Mouse (Mus musculus) heart, postnatal 4 days (tissue): ENCODE measurements around the gene Hnrnpul2. TPM values are rescaled to one million over a fixed set of nuclear protein-coding genes. Genes with fewer than 3 reads are reported as not detected.
A peak's percentile ranks its signal among the peaks of the same experiment; 100 is the strongest.
"Not testable (repeated sequence)": the region's sequence is repeated elsewhere in the genome, so short reads cannot be mapped to it uniquely, and the experiment has no call there.

Experiments
- DNase-seq: peaks from one replicate; pipeline ENCODE4 v3.0.0; 2021
- total RNA-seq, 2 experiments: library from RNA; stranded (reverse); gene quantifications; 2 replicates each; pipeline ENCODE4 v1.2.3; 2021

Gene Hnrnpul2
- total RNA-seq, 2 experiments from 2014 or later = 53.5 to 56.0 TPM

DNA sequence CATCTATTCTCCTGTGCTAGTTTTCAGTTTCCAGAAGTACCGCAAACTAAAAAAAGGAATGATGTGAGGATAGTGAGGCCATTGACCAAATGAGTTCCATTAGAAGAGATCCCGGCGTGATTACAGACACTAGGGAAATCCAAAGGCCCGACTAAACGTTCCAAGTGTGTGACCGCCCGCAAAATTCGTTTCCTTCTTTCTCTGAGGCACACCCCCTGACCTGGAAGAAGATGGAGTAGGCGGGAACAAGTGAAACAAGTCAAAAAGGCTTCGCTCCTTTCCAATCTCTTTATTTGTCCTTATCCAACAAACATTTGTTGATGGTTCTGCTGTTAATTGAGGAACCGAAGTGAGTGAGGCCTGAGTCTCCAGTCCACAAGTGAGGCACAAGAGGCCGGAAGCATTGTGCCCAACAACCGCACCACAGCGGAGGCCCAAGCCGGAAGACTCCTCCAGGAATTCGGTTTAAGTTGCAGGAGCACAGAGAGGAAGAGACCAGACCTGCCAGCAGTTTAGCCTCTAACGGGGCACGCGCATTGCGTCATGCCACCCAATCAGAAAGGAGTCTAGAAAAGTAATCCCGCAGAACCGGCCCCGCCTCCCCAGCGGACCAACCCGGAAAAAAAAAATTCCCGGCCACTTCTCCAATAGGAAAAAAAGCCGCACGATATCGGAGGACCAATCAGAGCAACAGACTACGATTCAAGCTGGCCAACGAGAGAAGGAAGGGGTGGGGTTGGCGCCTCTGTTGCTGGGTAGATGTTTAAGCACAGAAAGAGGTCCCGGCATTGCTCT lies 812 bp upstream of the Hnrnpul2 start, which contains the start of gene Ttc9c:
Gene Ttc9c, minus strand, starts transcription at position 533 of the 795 bp plus-strand sequence.
- DNase-seq = peak; percentile 96

DNA sequence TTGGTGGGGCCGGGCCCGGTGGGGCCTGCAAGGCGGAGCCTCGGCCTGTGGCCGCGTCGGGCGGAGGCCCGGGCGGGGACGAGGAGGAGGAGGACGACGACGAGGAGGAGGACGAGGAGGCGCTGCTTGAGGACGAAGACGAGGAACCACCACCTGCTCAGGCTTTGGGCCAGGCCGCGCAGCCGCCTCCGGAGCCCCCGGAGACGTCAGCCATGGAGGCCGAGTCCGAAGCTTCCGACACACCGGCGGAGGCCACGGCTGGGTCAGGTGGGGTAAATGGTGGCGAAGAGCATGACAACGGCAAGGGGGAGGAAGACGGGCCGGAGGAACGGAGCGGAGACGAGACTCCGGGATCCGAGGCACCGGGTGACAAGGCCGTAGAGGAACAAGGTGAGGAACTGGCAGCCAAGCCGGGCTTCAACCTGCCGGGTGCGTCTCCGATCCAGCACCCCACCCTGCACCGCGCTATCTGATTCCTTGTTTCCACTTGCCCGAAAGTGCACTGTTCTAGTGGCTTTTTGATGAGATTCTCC lies 680 bp downstream of the Hnrnpul2 start:
- no peak for DNase-seq

DNA sequence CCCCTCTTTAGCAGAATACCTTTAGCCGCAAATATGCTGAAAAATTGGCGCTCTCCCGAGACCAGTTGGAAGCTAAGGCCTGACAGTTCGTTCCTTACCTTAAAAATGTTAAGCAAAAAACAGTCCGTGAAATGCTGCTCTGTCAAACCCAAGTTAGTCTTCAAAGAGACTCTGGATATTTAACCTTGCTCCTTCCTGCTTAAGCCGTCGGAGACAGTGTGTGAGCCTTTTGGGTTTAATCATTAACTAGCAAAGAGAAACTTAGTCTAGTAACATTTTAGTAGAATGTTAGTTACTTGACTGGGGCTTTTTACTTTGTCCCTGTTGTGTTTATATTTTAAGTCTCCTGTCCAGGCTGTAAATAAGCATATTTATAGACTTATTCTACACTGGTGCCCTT lies 1.3 kb downstream of the Hnrnpul2 start:
- no peak for DNase-seq

DNA sequence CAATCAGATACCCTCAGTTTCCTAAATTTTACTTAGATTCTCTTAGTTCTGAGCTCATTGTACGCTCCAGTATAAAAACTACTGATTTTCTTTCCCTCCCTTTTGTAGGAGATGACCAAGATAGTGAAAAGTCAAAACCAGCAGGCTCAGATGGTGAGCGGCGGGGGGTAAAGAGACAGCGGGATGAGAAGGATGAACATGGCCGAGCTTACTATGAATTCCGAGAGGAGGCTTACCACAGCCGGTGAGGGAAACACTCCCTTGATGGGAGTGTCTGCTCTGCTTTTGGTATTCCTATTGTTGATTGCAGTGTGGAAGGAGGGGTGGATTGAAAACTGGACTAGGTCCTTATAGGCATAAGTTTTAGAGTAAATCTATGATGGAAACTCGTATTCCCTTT lies 2.9 kb downstream of the Hnrnpul2 start:
- no peak for DNase-seq

DNA sequence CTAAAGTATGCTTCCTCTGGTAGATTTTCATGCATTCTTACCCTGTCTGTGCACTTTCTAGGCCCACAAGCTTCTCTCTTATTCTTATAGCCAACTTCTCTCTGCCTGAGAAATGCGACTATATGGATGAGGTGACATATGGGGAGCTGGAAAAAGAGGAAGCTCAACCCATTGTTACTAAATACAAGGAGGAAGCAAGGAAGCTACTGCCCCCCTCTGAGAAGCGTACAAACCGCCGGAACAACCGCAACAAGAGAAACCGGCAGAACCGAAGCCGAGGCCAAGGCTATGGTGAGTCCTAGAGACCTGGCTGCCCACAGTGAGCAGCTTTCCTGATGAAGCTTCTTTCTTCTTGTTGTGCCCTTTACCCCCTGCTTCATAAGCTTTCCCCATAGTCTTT lies 9.8 kb downstream of the Hnrnpul2 start, which contains the start of gene AC129217.1:
Gene AC129217.1, plus strand, starts transcription at position 114 of the 400 bp plus-strand sequence.
- no peak for DNase-seq

DNA sequence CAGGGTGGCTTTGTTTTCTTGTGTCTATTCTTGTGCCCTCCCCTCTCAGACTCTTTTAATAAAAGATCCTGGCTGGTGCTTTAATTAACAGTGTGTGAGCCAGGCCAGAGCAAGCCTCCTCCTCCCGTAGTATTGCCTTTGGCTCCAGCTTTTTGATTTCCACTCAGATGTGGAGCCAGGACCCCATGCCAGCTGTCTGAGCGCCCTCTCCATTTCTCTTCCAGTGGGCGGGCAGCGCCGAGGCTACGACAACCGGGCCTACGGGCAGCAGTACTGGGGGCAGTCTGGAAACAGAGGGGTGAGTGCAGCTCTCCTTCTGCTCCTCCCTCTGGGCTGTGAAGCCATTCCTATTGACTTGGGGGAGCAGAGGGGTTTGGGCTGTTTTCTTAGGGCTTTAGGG lies 10.9 kb downstream of the Hnrnpul2 start:
- DNase-seq = no peak

DNA sequence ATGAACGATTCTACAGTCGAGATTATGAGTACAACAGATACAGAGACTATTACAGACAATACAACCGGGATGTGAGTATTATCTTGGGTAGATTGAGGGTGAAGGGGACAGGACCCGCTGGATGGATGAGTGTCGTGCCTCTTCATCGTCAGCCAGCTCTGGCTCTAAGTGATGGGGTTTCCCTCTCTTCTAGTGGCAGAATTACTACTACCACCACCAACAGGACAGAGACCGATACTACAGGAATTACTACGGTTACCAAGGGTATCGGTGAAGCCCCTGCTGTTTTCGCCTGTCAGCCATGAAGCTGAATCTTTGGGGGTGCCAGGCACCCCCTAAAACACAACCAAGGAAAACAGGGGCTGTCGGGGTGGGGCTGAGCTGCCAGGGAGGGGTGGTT lies 11.5 kb downstream of the Hnrnpul2 start:
- DNase-seq = no peak

DNA sequence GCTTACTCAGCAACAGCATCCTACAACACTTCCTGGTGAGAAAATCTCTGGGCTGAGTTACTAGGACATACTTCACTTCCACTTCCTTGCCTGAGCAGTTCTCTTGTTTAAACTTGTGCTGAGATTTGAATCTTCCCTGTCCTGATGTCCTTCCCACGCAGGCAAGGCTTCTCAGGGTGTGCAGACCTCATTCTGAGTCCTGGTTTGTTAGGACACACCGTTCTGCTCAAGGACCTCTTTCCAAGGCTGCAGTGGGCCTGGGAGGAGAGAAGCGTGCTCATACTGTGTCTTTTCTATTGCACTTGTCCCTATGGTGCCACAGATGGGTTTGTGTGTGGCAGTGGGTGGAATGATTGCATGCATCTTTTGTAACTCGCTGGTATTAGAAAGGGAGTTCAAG lies 13.2 kb downstream of the Hnrnpul2 start:
- DNase-seq = no peak

DNA sequence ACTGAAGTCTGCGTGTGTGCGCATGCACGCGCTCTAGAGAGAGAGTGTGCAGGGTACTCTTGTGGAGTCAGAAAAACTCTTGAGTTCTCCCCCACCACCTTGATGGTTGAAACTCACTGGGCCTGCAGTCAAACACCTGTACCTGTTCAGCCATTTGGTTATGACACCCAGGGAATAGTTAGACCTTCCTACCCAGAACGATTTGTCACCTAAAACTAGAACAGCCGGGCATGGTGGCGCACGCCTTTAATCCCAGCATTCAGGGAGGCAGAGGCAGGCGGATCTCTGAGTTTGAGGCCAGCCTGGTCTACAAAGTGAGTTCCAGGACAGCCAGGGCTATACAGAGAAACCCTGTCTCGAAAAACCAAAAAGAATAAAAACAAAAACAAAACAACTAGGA lies 16.5 kb downstream of the Hnrnpul2 start:
- not testable (repeated sequence) for DNase-seq

DNA sequence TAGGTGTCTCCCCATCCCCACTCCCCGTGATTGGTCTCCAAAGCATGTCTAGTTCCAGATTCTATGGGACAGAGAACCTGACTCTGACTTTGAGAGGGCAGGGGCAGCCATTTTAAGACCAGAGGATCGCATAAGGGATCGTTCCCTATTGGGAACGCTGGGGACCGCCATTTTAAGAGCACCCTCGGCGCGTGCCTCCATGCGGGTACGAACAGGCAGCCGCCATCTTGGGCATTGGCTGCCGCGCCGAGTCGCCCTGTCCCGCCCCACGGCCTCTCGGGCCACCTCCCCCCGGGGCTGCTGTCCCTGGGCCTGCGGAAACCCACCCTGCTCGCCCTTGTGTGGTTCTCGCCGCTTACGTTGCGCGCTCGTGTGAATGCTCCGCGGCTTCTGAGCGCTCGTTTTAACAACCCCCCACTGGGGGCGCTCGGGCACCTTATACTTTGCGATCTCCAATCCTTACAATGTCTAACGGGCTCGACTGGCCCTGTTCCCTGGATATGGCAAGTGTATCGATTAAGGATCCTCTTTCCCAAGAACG lies 17.5 kb downstream of the Hnrnpul2 start, which contains the start of gene Bscl2:
Gene Bscl2, plus strand, starts transcription at position 217 of the 541 bp plus-strand sequence.
- peak; percentile 87 for DNase-seq

DNA sequence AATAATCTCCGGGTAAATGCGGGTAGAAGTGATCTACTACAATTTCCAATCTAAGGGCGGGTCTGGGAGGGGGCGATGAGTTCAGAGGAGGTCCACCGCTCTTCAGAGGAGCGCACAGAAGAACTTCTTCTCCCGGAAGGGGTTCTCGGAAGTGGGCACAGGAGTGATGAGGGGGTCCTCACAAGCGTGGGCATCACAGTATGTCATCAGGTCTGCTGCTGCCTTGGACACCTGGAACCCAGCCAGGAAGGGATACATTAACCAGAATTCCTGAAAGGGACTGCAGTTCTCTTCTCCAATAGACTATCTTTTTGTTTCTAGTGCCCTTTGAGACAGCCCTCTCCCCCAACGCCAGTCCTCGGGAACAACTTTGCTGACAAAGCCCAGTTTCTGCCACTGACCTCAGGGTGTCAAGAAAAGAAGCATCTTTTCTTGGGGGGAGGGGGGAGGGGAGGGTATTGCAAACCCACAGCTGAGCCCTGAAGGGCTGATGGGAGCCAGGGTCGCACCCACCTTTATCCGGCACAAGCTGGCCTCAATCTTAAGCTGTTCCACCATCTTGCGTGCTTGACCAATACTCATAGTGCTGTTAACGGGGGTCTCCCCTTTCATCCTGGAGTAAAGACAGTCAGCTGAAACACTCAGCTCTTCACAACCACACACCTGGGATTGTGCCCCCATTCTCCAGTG lies 18.4 kb downstream of the Hnrnpul2 start:
- peak; percentile 55 for DNase-seq

DNA sequence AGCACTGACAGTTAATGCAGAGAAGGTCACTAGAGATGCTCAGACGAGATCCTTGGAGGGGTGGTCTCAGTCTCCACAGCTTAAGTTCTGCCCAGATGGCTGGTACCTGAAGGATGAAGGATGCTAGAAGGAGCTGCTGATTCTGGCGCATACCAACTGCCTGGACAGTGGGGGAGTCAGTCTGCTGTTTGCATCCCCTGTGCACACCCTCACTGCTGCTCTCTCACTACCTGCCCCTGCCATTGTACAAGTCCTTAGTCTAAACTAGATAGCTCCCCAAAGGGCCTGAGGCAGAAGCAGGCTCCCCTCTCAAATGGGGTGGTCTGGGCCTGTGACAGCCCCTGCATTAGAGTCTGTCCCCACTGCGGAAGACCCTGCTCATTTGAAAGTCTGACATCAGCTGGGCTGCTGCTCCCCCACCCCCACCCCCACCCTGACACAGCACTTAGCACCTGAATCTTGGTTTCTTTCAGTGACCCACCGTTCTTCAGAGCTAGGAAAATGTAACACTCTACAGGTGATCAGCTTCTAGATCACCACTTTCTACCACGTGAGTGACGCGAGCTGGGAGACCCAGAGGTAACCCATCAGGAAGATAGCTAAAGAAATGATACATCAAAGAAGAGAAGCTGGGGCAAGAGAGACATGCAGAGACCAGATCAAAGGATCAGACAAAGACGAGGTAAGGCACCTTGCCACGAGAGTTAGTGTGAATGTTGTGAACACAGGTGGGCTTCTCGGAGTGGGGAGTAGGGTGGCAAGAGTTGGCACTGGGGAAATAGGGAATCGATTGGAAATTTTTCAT lies 19.5 kb downstream of the Hnrnpul2 start, which contains the start of gene Gng3:
Gene Gng3, minus strand, starts transcription at position 92 of the 805 bp plus-strand sequence.
- no peak for DNase-seq

DNA sequence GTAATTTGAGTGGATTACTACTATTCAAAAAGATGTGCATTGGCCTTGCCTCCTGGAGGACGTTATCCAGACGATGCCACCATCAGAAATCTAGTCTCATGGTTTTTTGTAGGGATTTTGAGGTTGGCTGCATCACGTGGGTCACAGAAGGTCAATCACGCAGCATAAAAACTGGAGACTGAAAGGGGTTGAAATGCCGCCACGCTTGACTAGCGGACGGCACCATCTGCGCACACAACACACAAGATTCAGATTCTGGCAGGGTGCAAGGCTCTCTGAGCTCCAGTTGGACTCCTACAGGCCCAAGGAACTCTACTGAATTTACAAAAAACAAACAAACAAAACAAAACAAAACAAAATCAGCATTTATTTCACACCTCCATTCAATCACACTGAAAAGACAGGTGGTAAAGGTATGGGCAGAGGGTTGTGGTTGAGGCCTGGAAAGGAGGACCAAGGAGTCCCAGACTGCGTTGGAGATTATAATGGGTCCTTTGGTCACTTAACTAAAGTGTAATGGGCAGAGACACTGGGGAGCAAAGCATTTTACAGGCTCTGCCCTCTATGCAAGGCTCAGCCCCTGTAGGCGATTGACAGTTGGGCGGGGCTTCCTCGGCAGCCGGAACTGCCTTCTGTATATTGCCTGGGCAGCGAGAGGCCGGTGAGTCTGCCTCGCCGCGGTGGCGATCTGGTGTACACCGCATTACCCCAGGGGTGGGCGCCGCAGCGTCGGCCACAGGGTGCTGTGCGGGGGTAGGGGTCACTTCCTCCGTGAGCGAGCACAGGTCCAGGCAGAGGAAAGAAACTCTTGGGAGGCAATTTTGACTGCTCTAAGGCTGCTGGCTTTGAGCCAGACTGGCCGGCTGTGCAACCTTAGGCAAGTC lies 20.3 kb downstream of the Hnrnpul2 start:
- DNase-seq = peak; percentile 78

DNA sequence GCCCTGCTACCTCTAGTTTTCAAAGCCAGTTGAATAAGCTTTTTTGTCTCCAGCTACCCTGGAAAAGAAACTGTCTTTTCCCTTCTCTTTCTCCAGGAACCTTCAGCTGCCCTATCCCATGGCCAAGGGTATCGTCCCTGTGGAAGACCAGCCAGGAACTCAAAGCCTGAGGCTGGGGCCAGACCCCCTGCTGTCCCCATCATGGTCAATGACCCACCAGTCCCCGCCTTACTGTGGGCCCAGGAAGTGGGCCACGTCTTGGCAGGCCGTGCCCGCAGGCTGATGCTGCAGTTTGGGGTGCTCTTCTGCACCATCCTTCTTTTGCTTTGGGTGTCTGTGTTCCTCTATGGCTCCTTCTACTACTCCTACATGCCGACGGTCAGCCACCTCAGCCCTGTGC lies 21.2 kb downstream of the Hnrnpul2 start:
- DNase-seq = no peak

DNA sequence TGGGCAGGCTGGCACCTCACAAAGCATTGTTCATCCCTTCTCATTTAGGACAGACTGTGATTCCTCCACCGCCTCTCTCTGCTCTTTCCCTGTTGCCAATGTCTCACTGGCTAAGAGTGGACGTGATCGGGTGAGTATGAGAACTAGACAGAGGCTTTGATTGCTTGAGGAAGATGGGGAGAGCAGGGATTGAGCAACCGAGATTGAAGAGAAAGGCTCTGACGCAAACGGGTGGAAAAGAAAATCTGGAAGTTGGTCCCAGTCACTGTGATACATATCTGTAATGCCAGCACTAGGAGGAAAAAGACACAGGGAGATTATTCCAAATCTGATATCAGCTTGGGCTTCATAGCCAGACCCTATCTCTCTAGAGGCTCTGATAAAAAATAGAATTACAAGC lies 23.2 kb downstream of the Hnrnpul2 start:
- no peak for DNase-seq

DNA sequence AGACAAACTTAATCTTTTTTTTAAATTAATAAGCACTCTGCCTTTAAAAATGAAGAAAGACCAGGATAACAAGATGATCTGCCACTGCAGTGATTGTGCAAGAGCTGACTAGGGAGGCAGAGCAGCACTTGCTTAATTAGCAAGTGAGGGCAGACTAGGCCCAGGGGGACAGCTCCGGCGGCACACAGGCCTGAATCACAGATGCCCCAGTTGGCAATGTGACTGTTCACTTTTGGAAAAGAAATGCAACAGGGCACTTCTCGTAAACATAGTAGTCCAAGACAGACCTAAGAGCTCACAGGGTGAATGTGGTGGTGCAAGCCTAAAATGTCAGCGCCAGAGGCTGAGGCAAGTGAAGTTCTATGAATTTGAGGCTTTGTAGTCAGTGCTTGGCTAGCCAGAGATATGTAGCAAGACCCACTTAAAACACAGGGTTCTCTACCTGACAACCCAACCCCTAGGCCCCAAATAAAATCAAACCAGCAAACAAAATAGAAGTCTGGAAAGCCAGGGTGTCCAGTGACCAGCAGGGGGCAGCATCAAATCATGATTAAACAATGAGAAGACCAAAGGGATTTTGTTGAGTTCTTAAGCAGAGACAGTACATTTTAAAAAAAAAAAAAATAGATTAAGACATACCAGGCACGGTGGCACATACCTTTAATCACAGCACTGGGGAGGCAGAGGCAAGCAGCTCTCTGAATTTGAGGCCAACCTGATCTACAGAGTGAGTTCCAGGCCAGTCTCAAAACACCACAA lies 24.7 kb downstream of the Hnrnpul2 start:
- DNase-seq = peak; percentile 87

DNA sequence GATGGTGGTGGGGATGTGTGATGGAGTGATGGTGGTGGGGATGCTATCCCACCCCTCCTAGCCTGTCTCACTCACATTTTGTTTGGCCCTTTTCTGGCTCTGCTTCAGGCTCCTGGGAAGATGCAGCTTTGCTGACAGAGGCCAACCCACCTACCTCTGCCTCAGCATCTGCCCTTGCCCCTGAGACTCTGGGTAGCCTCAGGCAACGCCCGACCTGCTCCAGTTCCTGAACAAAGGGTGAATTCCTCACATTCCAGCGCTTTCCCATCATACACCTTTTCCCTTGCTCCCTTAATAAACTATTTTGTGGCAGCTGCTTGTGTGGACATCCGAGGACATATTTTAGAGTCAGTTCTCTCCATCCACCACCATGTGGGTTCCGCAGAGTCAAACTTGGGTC lies 28.5 kb downstream of the Hnrnpul2 start:
- DNase-seq = no peak

DNA sequence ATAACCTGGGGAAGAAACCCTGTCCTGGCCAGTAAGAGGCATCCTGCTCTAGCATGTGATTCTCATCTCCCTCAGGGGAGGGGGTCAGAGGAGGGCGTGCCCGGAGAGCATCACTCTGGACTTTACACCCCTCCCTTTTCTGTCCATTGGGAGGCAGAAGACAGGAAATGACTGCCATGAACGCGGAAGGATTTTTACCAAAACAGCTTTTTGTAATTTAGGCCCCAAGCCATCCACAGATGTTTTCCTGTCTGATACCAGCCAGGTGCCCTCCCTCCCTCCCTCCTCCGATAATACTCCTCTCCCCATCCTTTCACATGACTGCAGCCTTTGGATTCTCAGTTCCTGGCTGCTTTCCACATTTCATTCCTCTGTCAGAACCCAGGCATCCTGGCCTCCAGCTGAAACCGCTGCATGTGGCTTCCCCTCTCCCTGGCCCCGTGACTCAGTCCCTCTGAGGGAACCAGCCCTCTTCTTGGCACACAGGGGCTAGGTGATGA lies 30.6 kb downstream of the Hnrnpul2 start, which contains the start of gene Lrrn4cl:
Gene Lrrn4cl, plus strand, starts transcription at position 367 of the 500 bp plus-strand sequence.
- DNase-seq = peak; percentile 58

DNA sequence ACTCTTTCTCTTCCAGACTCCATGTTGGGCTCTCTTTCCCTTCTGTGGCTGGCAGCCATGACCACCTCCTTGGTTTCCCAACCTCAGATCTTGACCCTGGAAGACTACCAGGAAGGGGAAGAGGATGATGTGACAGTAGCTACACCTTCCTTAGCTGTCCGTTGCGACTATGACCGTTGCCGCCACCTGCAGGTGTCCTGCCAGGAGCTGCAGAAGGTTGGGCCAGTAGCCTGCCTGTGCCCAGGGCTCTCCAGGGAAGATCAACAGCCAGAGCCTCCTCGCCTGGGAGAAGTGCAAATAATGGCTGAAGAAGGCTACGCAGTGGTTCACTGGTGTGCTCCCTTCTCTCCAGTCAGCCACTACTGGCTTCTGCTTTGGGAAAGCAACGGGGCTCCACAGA lies 31.8 kb downstream of the Hnrnpul2 start:
- no peak for DNase-seq
